Mouse (Mus musculus): ENCODE results near the gene Psip1. TPM values are rescaled to one million over a fixed set of nuclear protein-coding genes. Genes with fewer than 3 reads are reported as not detected.

The Psip1 gene
- total and polyA plus RNA-seq, 3 experiments = 54.0 to 161 (median 68.1) TPM

GRCm38 (mm10) chr4:83414241-83414824 is 71.9 kb downstream of the Psip1 start:
- Histone ChIP-seq H3K36me3 (ENCODE audit: control insufficient read depth in 1 of 2, insufficient read depth in 2 of 2, low read length in 2 of 2) (peaks cover 0 to 6% of the 10 kb centered on the region in 2 experiments; a peak in 2 of 4 replicates), H3K79me2 (ENCODE audit: control insufficient read depth, insufficient read depth, low read length, poor library complexity) (peaks cover 15% of the 10 kb centered on the region), H3K4me1 (ENCODE audit: control insufficient read depth in 1 of 2, insufficient read depth in 2 of 2, low read length in 2 of 2) (peaks cover 4 to 7% of the 10 kb centered on the region in 2 experiments; a peak in 1 of 4 replicates), H3K9me3 (replicated peaks; ENCODE audit: insufficient read depth, low read length) (no peaks in the 10 kb centered on the region), H3K9ac (ENCODE audit: control insufficient read depth, low read depth, low read length, poor library complexity, severe bottlenecking) (no peak overlapping the region), H3K27me3 (ENCODE audit: control insufficient read depth in 1 of 2, insufficient read depth in 2 of 2, low read length in 2 of 2) (no peaks in the 10 kb centered on the region), H3K27ac (ENCODE audit: control insufficient read depth, low read depth, low read length) (no peak overlapping the region), H3K4me3 (ENCODE audit: control insufficient read depth in 1 of 2, insufficient read depth in 1 of 2, low read depth in 2 of 2, low read length in 2 of 2) (no peak overlapping the region)
- TF ChIP-seq TAL1 (IDR thresholded peaks at IDR 0.05; ENCODE audit: low read length) (no peak), MYB (IDR thresholded peaks at IDR 0.05; ENCODE audit: low read depth, low read length) (no peak), MAFK (IDR thresholded peaks at IDR 0.05; ENCODE audit: borderline replicate concordance, low read depth, low read length) (no peak), POLR2A (IDR thresholded peaks at IDR 0.05; ENCODE audit: control insufficient read depth in 1 of 2, insufficient read depth in 1 of 2, low read depth in 1 of 2, low read length in 2 of 2, poor library complexity in 1 of 2) (no peak)
- no peak for DNase-seq (ENCODE audit: low read depth, low spot score)

DNA sequence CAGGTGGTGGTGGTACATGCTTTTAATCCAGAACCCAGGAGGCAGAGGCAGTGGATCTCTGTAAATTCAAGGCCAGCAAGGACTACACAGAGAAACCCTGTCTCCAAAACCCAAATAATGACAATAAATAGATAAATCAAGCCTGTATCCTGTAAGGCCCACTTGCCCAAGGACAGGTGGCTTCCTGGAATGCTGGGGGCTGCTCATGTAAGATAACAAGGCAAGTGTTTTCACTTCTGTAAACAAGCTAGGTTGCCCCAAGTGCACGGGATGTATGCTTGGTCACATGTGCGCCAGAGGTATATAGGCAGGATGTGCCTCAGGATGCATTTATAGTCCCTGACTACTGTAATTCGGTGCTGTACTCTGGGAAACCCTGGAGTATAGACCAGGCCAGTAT is 74.2 kb downstream of the Psip1 start:
- no peak for DNase-seq (ENCODE audit: low read depth, low spot score)
- TF ChIP-seq TAL1 (IDR thresholded peaks at IDR 0.05; ENCODE audit: low read length) (peak; percentile 73), MAZ (IDR thresholded peaks at IDR 0.05; ENCODE audit: low read depth, low read length) (no peak), USF1 (IDR thresholded peaks at IDR 0.05; ENCODE audit: low read depth, low read length) (peak; percentile 35; the same call in 1 of the 2 replicates), GATA1 (IDR thresholded peaks at IDR 0.05; ENCODE audit: low read depth, low read length) (no peak), BHLHE40 (IDR thresholded peaks at IDR 0.05; ENCODE audit: borderline replicate concordance, low read depth, low read length) (no peak)

GRCm38 (mm10) chr4:83409867-83410505 is 76.3 kb downstream of the Psip1 start:
- Histone ChIP-seq H3K27ac (ENCODE audit: control insufficient read depth, low read depth, low read length) (no peak overlapping the region), H3K79me2 (ENCODE audit: control insufficient read depth, insufficient read depth, low read length, poor library complexity) (no peaks in the 10 kb centered on the region), H3K9ac (ENCODE audit: control insufficient read depth, low read depth, low read length, poor library complexity, severe bottlenecking) (no peak overlapping the region), H3K4me3 (ENCODE audit: control insufficient read depth in 1 of 2, insufficient read depth in 1 of 2, low read depth in 2 of 2, low read length in 2 of 2) (no peak overlapping the region), H3K9me3 (replicated peaks; ENCODE audit: insufficient read depth, low read length) (no peaks in the 10 kb centered on the region), H3K27me3 (ENCODE audit: control insufficient read depth in 1 of 2, insufficient read depth in 2 of 2, low read length in 2 of 2) (no peaks in the 10 kb centered on the region), H3K4me1 (ENCODE audit: control insufficient read depth in 1 of 2, insufficient read depth in 2 of 2, low read length in 2 of 2) (peaks cover 0 to 16% of the 10 kb centered on the region in 2 experiments; a peak in 2 of 4 replicates), H3K36me3 (ENCODE audit: control insufficient read depth in 1 of 2, insufficient read depth in 2 of 2, low read length in 2 of 2) (peaks cover 0 to 9% of the 10 kb centered on the region in 2 experiments; a peak in 2 of 4 replicates)
- TF ChIP-seq CTCF (IDR thresholded peaks at IDR 0.05 in 2 of 3, conservative IDR thresholded peaks at IDR 0.05 in 1 of 3; ENCODE audit: control insufficient read depth in 1 of 3, insufficient read depth in 1 of 3, low read depth in 2 of 3, low read length in 3 of 3, poor library complexity in 1 of 3, severe bottlenecking in 1 of 3) = peak in 1 of 3 experiments; percentile 56; a peak in 2 of 6 replicates
- no peak for TF ChIP-seq CHD2 (IDR thresholded peaks at IDR 0.05; ENCODE audit: low read length)
- TF ChIP-seq CHD1 (IDR thresholded peaks at IDR 0.05; ENCODE audit: low read depth, low read length) = no peak
- TF ChIP-seq KAT2A (conservative IDR thresholded peaks at IDR 0.05; ENCODE audit: low read depth, low read length) = no peak
- peak; percentile 53 for TF ChIP-seq SMC3 (IDR thresholded peaks at IDR 0.05; ENCODE audit: low read depth, low read length)
- TF ChIP-seq MEF2A (IDR thresholded peaks at IDR 0.05; ENCODE audit: extremely low read depth, insufficient replicate concordance, low read depth, low read length, poor library complexity, severe bottlenecking) = no peak
- peak; percentile 87 for TF ChIP-seq ZNF384 (IDR thresholded peaks at IDR 0.05; ENCODE audit: low read depth, low read length)
- TF ChIP-seq MAZ (IDR thresholded peaks at IDR 0.05; ENCODE audit: low read depth, low read length) = no peak
- peak; percentile 44 for TF ChIP-seq ZC3H11A (IDR thresholded peaks at IDR 0.05; ENCODE audit: low read depth, low read length)
- TF ChIP-seq RAD21 (IDR thresholded peaks at IDR 0.05; ENCODE audit: low read depth, low read length) = peak; percentile 67
- peak; percentile 49 for DNase-seq (ENCODE audit: low read depth, low spot score)

More for the DNA sequence above, 74.2 kb downstream of the Psip1 start:
- H3K27ac ChIP-seq (ENCODE audit: control insufficient read depth, low read depth, low read length) = no peak overlapping the region
- no peaks in the 10 kb centered on the region for H3K27me3 ChIP-seq (ENCODE audit: control insufficient read depth in 1 of 2, insufficient read depth in 2 of 2, low read length in 2 of 2)
- H3K9me3 ChIP-seq (replicated peaks; ENCODE audit: insufficient read depth, low read length) = no peaks in the 10 kb centered on the region
- H3K4me3 ChIP-seq (ENCODE audit: control insufficient read depth in 1 of 2, insufficient read depth in 1 of 2, low read depth in 2 of 2, low read length in 2 of 2) = no peak overlapping the region
- H3K9ac ChIP-seq (ENCODE audit: control insufficient read depth, low read depth, low read length, poor library complexity, severe bottlenecking) = no peak overlapping the region
- H3K36me3 ChIP-seq (ENCODE audit: control insufficient read depth in 1 of 2, insufficient read depth in 2 of 2, low read length in 2 of 2) = peaks cover 0 to 11% of the 10 kb centered on the region in 2 experiments; a peak in 2 of 4 replicates
- H3K4me1 ChIP-seq (ENCODE audit: control insufficient read depth in 1 of 2, insufficient read depth in 2 of 2, low read length in 2 of 2) = peaks cover 0 to 16% of the 10 kb centered on the region in 2 experiments; a peak in 2 of 4 replicates
- H3K79me2 ChIP-seq (ENCODE audit: control insufficient read depth, insufficient read depth, low read length, poor library complexity) = no peaks in the 10 kb centered on the region

Measured in MEL (cell line).